Mouse (Mus musculus): Measurements from ENCODE around the gene Aldh3b2.

Gene Aldh3b2

DNA sequence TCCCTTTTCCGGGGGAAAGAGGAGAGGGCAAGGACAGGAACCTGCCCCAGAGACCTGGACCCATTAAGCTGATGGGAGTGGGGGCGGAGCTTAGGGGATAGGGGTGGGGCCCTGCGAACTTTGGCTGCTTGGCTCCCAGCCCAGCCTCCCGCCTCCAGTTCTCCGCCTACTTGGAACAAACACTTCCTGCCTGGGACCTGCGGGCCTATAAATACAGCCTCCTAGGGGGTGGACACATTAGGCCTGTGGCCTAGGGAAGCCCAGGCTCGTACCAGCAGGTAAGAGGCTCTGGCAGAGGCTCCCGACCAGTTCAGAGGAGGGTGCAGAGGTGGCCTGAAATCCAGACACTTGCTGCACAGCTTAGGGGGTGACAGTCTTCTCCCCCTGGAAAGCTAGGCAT lies 14.2 kb downstream of the Aldh3b2 start, which contains the start of gene Acy3:
Gene Acy3 (plus strand): TSS at position 237 of the 400 bp plus-strand sequence.
- peak; percentile 91 for DNase-seq (ENCODE audit: low read depth, low spot score)

DNA sequence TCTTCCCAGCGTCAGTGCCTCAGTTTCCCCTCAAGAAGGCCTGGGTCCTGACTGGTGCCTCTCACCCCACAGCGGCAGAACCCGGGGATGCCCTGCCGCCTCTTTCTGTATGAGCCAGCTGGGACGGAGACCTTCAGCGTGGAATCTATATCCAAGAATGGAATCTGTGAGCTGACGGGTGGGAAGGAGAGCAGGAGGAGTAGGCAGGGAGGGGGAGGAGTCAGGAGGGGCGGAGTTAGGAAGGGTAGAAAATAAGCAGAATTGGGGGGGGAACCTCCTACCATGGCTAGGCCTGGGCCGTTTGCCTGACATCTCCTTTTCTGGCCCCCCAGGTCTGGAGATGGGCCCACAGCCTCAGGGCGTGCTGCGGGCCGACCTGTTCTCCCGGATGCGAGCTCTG lies 15.9 kb downstream of the Aldh3b2 start:
- peak; percentile 38 for DNase-seq (ENCODE audit: low read depth, low spot score)

- DNase-seq (ENCODE audit: low read depth, low spot score) = peak; percentile 79
Measured at GRCm38 (mm10) chr19:3988750-3989149, 16.6 kb downstream of the Aldh3b2 start.

DNA sequence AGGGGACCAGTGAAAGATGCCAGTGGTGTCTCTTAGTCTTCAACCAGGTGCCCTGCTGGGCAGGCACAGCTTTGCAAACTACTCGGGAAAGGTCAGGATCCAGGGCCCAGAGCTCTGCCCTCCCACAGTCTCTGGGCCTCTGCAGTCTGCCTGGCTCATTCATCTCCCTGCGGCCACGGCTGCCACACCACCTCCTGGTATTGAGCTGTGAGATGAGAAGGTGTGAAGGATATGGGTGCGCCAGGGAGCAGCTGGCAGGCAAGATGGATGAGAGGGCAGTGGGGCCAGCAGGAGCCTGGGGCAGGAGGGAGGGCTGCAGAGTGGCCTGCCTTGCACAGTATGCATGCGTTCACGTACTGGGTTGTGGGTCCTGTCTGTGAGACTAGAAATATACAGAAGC lies 18.7 kb downstream of the Aldh3b2 start:
- DNase-seq (ENCODE audit: low read depth, low spot score) = no peak

GRCm38 (mm10) chr19:3991562-3991961 lies 19.4 kb downstream of the Aldh3b2 start:
- DNase-seq (ENCODE audit: low read depth, low spot score) = no peak

DNA sequence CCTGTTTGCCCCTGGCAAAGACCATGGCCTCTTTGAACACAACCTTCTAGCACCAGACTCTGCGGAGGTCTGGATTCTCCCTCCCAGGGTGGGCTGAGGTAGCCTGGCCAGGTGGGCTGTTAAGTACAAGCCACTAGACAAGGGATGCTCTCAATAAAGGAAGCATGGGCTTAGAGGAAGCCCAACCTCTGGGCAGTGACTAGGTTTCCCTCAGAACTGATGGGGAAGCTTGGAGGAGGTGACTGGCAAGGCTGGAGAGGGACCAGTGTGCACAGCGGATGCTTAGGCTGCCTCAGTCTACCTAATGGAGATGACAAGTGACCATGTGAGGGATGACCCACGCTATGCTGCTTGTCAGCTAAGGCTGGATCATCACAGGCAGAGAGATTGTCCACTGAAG lies 19.8 kb downstream of the Aldh3b2 start:
- DNase-seq (ENCODE audit: low read depth, low spot score) = no peak

DNA sequence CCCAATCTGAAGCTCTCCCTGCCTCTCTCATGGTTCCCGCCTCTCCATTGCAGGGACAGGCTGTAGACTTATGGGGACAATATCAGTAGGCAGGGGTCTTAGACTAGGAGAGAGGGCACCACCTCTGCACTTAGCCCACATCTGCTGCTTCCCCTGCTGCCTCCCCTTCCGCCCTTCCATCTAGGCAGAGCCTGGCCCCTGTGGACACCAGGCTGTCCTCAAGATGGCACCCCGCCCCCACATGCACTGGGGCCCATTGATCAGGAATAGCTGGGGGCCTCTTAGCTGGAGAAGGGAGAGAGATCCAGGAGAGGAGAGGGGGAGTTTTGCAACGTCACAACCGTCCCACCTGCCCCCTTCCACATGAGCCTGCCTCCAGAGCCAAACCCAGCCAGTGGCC lies 20.3 kb downstream of the Aldh3b2 start, which contains the start of gene Tbx10:
Gene Tbx10 (plus strand): TSS at position 337 of the 400 bp plus-strand sequence.
- DNase-seq (ENCODE audit: low read depth, low spot score) = no peak

- DNase-seq (ENCODE audit: low read depth, low spot score) = no peak
Measured at GRCm38 (mm10) chr19:3994932-3995331, 22.8 kb downstream of the Aldh3b2 start.

DNA sequence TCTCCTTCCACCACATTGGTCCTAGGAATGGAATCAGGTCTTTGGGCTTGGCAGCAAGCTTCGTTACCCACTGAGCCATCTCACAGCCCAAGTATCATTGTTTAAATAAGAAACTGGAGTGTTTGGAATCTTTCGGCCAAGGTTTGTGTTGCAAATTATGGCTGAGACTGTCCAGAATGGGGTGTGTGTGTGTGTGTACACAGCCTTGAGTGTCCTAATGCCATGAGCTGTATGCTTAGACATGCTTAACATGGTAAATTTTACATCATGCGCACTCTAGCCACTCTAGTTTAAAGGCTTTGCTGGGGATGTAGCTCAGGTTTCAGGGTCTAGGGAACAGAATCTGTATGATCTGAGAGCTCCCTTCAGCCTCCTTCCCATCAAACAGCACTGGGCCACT lies 23.4 kb downstream of the Aldh3b2 start:
- DNase-seq (ENCODE audit: low read depth, low spot score) = no peak

- DNase-seq (ENCODE audit: low read depth, low spot score) = no peak
Measured at GRCm38 (mm10) chr19:3996106-3996505, 24.0 kb downstream of the Aldh3b2 start.

DNA sequence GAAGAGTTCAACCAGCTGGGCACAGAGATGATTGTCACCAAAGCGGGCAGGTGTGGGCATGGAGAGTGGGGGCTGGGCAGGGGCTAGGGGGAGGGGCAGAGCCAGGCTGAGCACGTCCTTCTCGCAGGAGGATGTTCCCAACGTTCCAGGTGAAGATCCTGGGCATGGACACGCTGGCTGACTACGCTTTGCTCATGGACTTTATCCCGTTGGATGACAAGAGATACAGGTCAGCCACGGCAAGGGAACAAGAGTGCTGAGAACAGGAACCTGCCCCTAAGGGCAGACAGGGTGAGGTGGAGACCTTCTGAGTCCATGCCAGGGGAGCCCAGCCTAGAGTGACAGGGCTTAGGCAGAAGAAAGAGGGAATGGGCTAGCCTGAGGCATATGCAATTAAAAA lies 24.6 kb downstream of the Aldh3b2 start:
- DNase-seq (ENCODE audit: low read depth, low spot score) = no peak

GRCm38 (mm10) chr19:3997231-3997630 lies 25.1 kb downstream of the Aldh3b2 start:
- DNase-seq (ENCODE audit: low read depth, low spot score) = no peak

- no peak for DNase-seq (ENCODE audit: low read depth, low spot score)
Measured at GRCm38 (mm10) chr19:3998335-3998734, 26.2 kb downstream of the Aldh3b2 start.

- no peak for DNase-seq (ENCODE audit: low read depth, low spot score)
Measured at GRCm38 (mm10) chr19:3999121-3999730, 27.1 kb downstream of the Aldh3b2 start.

DNA sequence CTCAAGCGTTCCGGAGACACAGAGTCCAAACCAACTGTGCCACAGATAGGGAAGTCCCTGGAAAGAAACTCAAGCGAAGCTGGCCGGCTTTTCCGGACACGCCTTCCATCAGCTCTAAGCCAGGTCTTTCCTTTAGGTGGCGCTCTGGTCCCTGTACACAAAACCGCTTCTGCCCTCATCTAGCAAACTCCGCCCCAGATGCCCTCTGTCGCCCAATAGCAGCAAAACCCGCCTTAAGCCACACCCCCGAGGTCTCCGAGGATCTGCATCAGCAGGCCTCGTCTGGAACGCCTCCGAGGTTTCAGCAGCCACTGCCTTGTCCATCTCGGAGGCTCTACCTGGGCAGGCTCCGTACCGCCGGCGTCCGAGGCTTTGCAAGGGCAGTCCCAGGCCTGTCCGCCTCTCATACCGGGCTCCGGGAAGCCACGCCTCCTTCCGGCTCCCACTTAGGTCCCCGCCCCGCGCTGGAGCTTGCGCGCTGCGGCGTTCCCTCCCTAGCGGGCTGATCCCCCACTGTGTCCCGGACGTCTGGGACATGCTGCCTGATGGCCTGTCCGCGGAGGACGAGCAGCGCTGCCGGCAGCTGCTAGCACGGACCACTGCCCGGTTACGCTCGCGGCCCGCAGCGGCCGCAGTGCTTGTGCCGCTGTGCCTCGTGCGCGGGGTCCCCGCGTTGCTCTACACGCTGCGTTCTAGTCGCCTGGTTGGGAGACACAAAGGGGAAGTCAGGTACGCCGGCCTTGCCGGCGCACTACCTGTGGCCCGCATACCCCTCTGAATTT lies 28.2 kb downstream of the Aldh3b2 start, which contains the start of the genes Nudt8 and Gm49405:
Gene Nudt8 (plus strand): TSS at position 462 of the 782 bp plus-strand sequence.
Gene Gm49405 (plus strand): TSS at position 508 of the 782 bp plus-strand sequence.
- peak; percentile 98 for DNase-seq (ENCODE audit: low read depth, low spot score)

DNA sequence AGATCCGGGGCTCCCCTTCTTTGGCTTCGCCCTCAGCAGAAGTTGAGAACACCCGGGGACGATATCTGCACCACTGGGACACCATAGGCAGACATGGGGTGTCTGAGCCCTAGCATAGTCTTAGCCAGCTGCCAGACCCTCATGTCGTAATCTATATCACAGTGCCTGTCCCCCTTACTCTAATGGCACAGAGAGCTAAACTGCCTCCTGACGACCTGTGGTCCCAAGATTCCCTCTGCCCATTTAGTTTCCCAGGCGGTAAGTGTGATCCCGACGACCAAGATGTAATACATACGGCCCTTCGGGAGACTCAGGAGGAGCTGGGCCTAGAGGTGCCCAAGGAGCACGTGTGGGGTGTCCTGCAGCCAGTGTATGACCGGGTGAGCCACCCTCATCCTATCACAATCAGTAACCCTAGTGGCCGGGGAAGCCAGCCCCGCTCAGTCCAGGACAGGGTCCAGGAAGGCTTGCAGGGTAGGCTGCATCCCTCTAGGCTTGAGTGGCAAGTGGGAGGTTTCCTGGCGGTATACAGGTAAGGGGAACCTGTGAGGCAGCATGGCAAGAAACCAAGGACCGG lies 28.9 kb downstream of the Aldh3b2 start:
- no peak for DNase-seq (ENCODE audit: low read depth, low spot score)

DNA sequence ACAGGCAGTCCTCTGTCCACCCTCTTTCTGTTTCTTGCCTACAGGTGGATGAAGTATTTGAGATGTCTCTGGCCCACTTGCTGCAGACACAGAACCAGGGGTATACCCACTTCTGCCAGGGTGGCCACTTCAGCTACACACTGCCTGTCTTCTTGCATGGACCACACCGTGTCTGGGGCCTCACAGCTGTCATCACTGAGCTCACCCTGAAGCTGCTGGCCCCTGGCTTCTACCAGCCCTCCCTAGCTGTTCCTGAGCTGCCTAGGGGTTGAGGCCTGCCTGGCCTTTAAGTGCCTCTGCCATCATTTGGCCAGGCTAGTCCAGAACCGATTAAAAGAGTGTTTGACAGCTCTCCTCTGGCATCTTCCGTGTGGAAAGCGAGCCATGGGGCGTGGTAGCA lies 29.6 kb downstream of the Aldh3b2 start:
- no peak for DNase-seq (ENCODE audit: low read depth, low spot score)

- no peak for DNase-seq (ENCODE audit: low read depth, low spot score)
Measured at GRCm38 (mm10) chr19:4003112-4003511, 31.0 kb downstream of the Aldh3b2 start, which contains the start of gene Doc2g. TSS of gene Doc2g (plus strand) at chr19:4003313.

DNA sequence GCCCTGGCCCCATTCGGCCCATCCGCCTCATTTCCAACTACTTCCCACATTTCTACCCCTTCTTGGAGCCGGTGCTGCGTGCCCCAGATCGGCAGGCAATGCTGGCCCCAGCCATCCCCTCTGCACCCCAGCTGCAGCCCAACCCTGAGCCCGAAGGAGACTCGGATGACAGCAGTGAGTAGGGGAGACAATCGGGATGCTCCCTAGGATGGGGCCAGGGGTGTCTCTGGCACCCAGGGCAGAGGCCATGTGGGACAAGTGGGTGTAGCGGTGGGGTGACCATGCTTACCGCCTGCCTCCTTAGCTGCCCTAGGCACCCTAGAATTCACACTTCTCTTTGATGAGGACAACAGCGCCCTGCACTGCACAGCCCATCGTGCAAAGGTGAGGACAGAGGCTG lies 31.5 kb downstream of the Aldh3b2 start:
- no peak for DNase-seq (ENCODE audit: low read depth, low spot score)

DNA sequence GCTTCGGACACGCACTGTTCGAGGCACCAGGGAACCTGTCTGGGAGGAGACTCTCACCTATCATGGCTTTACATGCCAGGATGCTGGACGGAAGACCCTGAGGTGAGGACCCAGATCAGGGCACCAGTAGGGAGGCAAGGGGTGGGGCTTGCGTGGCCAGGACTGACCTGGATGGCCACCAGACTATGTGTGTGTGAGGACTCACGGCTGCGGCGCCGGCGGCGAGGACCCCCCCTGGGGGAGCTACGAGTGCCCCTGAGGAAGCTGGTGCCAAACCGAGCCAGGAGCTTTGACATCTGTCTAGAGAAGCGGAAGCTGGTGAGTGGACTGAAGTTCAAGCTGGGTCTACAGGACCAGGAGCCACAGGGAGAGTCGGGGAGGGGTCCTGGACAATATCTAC lies 32.2 kb downstream of the Aldh3b2 start:
- DNase-seq (ENCODE audit: low read depth, low spot score) = no peak

- DNase-seq (ENCODE audit: low read depth, low spot score) = no peak
Measured at GRCm38 (mm10) chr19:4005091-4005490, 33.0 kb downstream of the Aldh3b2 start.

DNA sequence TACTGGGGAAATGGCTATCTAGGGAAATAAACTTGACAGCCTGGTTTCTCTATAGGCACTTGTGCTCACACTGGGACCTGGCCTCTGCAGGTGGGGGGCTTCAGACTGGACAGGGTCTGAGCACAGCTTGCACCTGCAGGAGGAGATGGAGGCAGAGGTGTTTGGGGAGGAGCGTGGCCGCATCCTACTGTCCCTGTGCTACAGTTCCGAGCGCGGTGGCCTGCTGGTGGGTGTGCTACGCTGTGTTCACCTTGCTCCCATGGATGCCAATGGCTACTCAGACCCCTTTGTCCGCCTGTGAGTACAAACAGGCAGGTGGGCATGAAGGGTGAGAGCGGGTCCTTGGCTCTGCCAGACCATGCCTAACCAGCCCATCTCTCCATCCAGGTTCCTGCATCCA lies 33.8 kb downstream of the Aldh3b2 start:
- no peak for DNase-seq (ENCODE audit: low read depth, low spot score)

DNA sequence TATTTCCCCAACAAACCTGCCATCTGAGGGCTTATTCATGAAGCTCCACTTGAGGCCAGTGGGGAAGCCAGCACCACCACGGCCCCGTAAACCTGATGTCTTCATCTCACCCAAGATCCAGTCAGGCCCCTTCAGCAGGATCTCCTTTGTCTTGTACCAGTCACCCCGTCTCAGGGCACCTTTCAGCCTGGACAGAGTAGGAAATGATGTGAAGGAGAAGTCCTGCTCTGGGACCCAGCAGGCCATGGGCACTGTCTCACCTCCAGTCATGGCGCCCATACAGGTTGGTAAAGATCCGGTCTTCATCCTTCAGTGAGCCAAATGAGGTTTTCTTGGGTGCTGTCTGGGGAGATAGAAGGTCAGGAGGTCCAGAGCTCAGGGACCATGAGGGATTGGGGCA lies 39.0 kb downstream of the Aldh3b2 start:
- DNase-seq (ENCODE audit: low read depth, low spot score) = no peak

All from ZHBTc4 (cell line).